Mouse (Mus musculus) heart, postnatal 4 days (tissue): ENCODE data around the gene Sema6b. TPM values are rescaled to one million over a fixed set of nuclear protein-coding genes. Genes with fewer than 3 reads are reported as not detected.

ENCODE experiments used
- DNase-seq: peaks from one replicate; pipeline ENCODE4 v3.0.0; 2021
- total RNA-seq, 2 experiments: library from RNA; stranded (reverse); gene quantifications; 2 replicates each; pipeline ENCODE4 v1.2.3; 2021

Gene Sema6b
- total RNA-seq, result 1 to 10 TPM; 6.3 to 7.2 TPM

- peak; percentile 79 for DNase-seq
Measured at GRCm38 (mm10) chr17:56139858-56140595, at the start of gene Sema6b. TSS of gene Sema6b (minus strand) at chr17:56140343.

- peak; percentile 77 for DNase-seq
Measured at GRCm38 (mm10) chr17:56185281-56186141, 45.4 kb upstream of the Sema6b start.

- peak; percentile 98 for DNase-seq
Measured at GRCm38 (mm10) chr17:56183658-56184103, 43.5 kb upstream of the Sema6b start, which contains the start of gene Mydgf. TSS of gene Mydgf (minus strand) at chr17:56183920.

GRCm38 (mm10) chr17:56182975-56183657 lies 43.0 kb upstream of the Sema6b start:
- no peak for DNase-seq

- no peak for DNase-seq
Measured at GRCm38 (mm10) chr17:56175416-56175815, 35.3 kb upstream of the Sema6b start.

GRCm38 (mm10) chr17:56173401-56174046 lies 33.4 kb upstream of the Sema6b start:
- DNase-seq, result no peak

GRCm38 (mm10) chr17:56171881-56172280 lies 31.7 kb upstream of the Sema6b start:
- no peak for DNase-seq

- DNase-seq, result no peak
Measured at GRCm38 (mm10) chr17:56171456-56171855, 31.3 kb upstream of the Sema6b start.

- no peak for DNase-seq
Measured at GRCm38 (mm10) chr17:56170636-56171035, 30.5 kb upstream of the Sema6b start.

GRCm38 (mm10) chr17:56169830-56170229 lies 29.7 kb upstream of the Sema6b start:
- DNase-seq, result peak; percentile 45

GRCm38 (mm10) chr17:56165671-56166070 lies 25.5 kb upstream of the Sema6b start:
- DNase-seq, result no peak

GRCm38 (mm10) chr17:56164510-56164909 lies 24.4 kb upstream of the Sema6b start:
- no peak for DNase-seq

GRCm38 (mm10) chr17:56163523-56164102 lies 23.5 kb upstream of the Sema6b start:
- no peak for DNase-seq

GRCm38 (mm10) chr17:56162231-56162774 lies 22.2 kb upstream of the Sema6b start, which contains the start of gene Tnfaip8l1:
TSS of gene Tnfaip8l1 (plus strand) at chr17:56162477.
- DNase-seq, result peak; percentile 97

GRCm38 (mm10) chr17:56159729-56160128 lies 19.6 kb upstream of the Sema6b start:
- DNase-seq, result peak; percentile 81

GRCm38 (mm10) chr17:56153643-56154042 lies 13.5 kb upstream of the Sema6b start:
- peak; percentile 70 for DNase-seq

- no peak for DNase-seq
Measured at GRCm38 (mm10) chr17:56149897-56150296, 9.8 kb upstream of the Sema6b start.

GRCm38 (mm10) chr17:56148790-56149618 lies 8.9 kb upstream of the Sema6b start:
- DNase-seq, result no peak

GRCm38 (mm10) chr17:56148280-56148679 lies 8.1 kb upstream of the Sema6b start:
- no peak for DNase-seq

- DNase-seq, result no peak
Measured at GRCm38 (mm10) chr17:56147420-56147819, 7.3 kb upstream of the Sema6b start.
